Mouse (Mus musculus) frontal cortex, adult (tissue): ENCODE measurements at regions not wholly inside any gene's neighbourhood (a gene's known extent, or its start where the extent isn't known, plus 50 kb on each side); places are given as distances from the start of the nearest gene placed in this dataset.
A peak's percentile ranks its signal among the peaks of the same experiment; 100 is the strongest.

Experiments
- ATAC-seq: cut with Nextera tagmentation; 2 replicates; pipeline ENCODE4 v1.9.2; 2017; ENCODE audit warnings: mild to moderate bottlenecking, moderate library complexity, mixed read lengths; ENCODE audit not compliant: low TSS enrichment

GRCm38 (mm10) chr9:32005348-32005747 lies 92.1 kb upstream of the Barx2 start:
- no peak for ATAC-seq

- ATAC-seq, result no peak
These were observed 93.1 kb upstream of the Barx2 start for GRCm38 (mm10) chr9:32006350-32006749.

- ATAC-seq, result no peak
These were observed 97.9 kb upstream of the Barx2 start for GRCm38 (mm10) chr9:32010953-32011770.

GRCm38 (mm10) chr9:32016286-32016685 lies 99.7 kb upstream of the Arhgap32 start:
- peak; percentile 82 for ATAC-seq

- no peak for ATAC-seq
These were observed 97.9 kb upstream of the Arhgap32 start for GRCm38 (mm10) chr9:32018020-32018419.

- ATAC-seq, result no peak
These were observed 96.2 kb upstream of the Arhgap32 start for GRCm38 (mm10) chr9:32019786-32020185.

- ATAC-seq, result no peak
These were observed 94.8 kb upstream of the Arhgap32 start for GRCm38 (mm10) chr9:32020942-32021731.

- ATAC-seq, result no peak
These were observed 94.2 kb upstream of the Arhgap32 start for GRCm38 (mm10) chr9:32021755-32022154.

GRCm38 (mm10) chr9:32022996-32023395 lies 92.9 kb upstream of the Arhgap32 start:
- no peak for ATAC-seq

GRCm38 (mm10) chr9:32024767-32025166 lies 91.2 kb upstream of the Arhgap32 start:
- ATAC-seq, result no peak

GRCm38 (mm10) chr9:32027962-32028361 lies 88.0 kb upstream of the Arhgap32 start:
- ATAC-seq, result no peak

GRCm38 (mm10) chr9:32029001-32029400 lies 86.9 kb upstream of the Arhgap32 start:
- ATAC-seq, result no peak

- ATAC-seq, result no peak
These were observed 86.2 kb upstream of the Arhgap32 start for GRCm38 (mm10) chr9:32029786-32030185.

- no peak for ATAC-seq
These were observed 85.7 kb upstream of the Arhgap32 start for GRCm38 (mm10) chr9:32030203-32030602.

GRCm38 (mm10) chr9:32031950-32032453 lies 83.9 kb upstream of the Arhgap32 start:
- peak; percentile 58 for ATAC-seq

GRCm38 (mm10) chr9:32032521-32033185 lies 83.3 kb upstream of the Arhgap32 start:
- peak; percentile 24 for ATAC-seq

GRCm38 (mm10) chr9:32033937-32034336 lies 82.0 kb upstream of the Arhgap32 start:
- no peak for ATAC-seq

- ATAC-seq, result no peak
These were observed 75.9 kb upstream of the Arhgap32 start for GRCm38 (mm10) chr9:32039999-32040398.

GRCm38 (mm10) chr9:32043344-32043743 lies 72.6 kb upstream of the Arhgap32 start:
- ATAC-seq, result no peak

- no peak for ATAC-seq
These were observed 69.1 kb upstream of the Arhgap32 start for GRCm38 (mm10) chr9:32046791-32047190.

GRCm38 (mm10) chr9:32048941-32049340 lies 67.0 kb upstream of the Arhgap32 start:
- ATAC-seq, result no peak

GRCm38 (mm10) chr9:32049546-32049945 lies 66.4 kb upstream of the Arhgap32 start:
- ATAC-seq, result no peak
